Mouse (Mus musculus): ENCODE results near the gene Zfp583. TPM values are rescaled to one million over a fixed set of nuclear protein-coding genes. Genes with fewer than 3 reads are reported as not detected.

Zfp583 gene
- polyA plus RNA-seq, 1 experiment = 0.82 TPM

DNA sequence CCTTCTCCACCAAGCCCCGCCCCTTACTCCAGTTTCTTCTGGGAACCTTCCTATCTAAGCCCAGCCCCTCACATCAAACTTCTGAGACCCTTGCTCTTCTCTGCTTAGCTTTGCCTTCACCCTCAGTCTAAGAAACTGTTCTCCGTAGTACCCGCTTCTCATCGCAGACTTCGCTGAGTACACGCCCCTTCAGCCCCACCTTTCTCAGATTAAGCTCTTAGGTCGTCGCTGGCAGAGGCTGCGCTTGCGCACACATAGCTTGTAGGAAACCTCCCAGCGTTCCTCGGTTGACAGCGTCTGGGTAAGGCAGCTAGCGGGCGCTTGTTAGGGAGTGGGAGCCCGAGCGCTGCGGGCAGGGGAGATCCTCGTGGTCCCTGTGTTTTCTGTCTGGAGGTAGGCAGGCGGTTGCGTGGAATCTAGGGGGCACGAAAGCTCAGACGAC is 32.0 kb upstream of the Zfp583 start, which contains the start of gene Zfp78:
Gene Zfp78 (plus strand): TSS at position 234 of the 442 bp plus-strand sequence.
- H3K27me3 ChIP-seq (ENCODE audit: control insufficient read depth, insufficient read depth, low read length) = no peaks in the 10 kb centered on the region
- peak within 1 kb of the TSS; percentile 88 for H3K4me3 ChIP-seq (ENCODE audit: control insufficient read depth, insufficient read depth, low read length)
- H3K36me3 ChIP-seq (ENCODE audit: control insufficient read depth, insufficient read depth, low read length) = no peaks in the 10 kb centered on the region
- TF ChIP-seq POLR2A (IDR thresholded peaks at IDR 0.05; ENCODE audit: control insufficient read depth, extremely low read depth, insufficient read depth, low read length, poor library complexity) (peak; percentile 43; the same call in 1 of the 2 replicates), CTCF (IDR thresholded peaks at IDR 0.05; ENCODE audit: borderline replicate concordance, control insufficient read depth, extremely low read depth, insufficient read depth, low read length, poor library complexity) (0 out of 2 replicates have a peak, but pooled peaks have one; percentile 21)
- under 1% methylated on average over 23 of the region's 23 CpGs for WGBS
- peaks cover 3% of the 10 kb centered on the region for H3K4me1 ChIP-seq (replicated peaks; ENCODE audit: control insufficient read depth, insufficient read depth, low read length)
- peak within 1 kb of the TSS; percentile 75 for H3K27ac ChIP-seq (ENCODE audit: control insufficient read depth, insufficient read depth, low read length)
- DNase-seq = peak; percentile 77

DNA sequence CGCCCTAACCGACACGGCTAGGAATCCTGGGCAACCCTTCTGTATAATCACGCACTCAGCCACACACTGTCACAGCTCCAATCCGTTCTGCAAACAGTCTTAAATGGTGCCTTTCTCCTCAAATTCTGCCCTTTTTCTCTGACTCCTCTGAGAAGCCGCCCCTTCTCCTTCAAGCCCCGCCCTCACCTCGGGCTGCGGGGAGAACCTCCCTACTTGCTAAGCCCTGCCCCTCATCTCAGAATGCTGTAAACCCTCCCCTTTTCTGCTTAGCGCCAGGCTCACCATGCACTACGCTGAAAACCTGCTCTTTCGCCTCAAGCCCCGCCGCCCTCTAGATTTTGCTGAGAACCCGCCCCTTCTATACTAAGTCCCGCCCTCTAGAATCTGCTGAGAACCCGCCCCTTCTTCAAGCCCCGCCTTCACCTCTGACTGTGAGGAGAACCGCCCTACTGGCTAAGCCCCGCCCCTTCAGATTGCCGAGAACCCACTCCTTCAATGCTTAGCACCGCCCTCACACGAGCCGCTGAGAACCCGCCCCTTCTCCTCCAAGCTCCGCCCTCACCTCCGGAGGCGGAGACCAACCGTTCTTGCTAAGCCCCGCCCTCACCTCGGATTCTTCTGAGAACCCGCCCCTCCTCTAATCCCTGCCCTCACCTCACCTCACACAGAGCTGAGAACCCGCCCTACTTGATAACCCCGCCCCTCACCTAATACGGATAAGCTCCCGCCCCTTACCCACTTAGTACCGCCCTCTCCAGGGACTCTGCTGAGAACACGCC is 31.4 kb upstream of the Zfp583 start:
- under 1% methylated on average over 38 of the region's 38 CpGs for WGBS
- TF ChIP-seq POLR2A (IDR thresholded peaks at IDR 0.05; ENCODE audit: control insufficient read depth, extremely low read depth, insufficient read depth, low read length, poor library complexity) = peak; percentile 36; the same call in 1 of the 2 replicates
- TF ChIP-seq CTCF (IDR thresholded peaks at IDR 0.05; ENCODE audit: borderline replicate concordance, control insufficient read depth, extremely low read depth, insufficient read depth, low read length, poor library complexity) = no peak
- H3K36me3 ChIP-seq (ENCODE audit: control insufficient read depth, insufficient read depth, low read length) = no peaks in the 10 kb centered on the region
- H3K27ac ChIP-seq (ENCODE audit: control insufficient read depth, insufficient read depth, low read length) = peak overlapping the region; percentile 75; the same call in 1 of the 2 replicates
- peak overlapping the region; percentile 88 for H3K4me3 ChIP-seq (ENCODE audit: control insufficient read depth, insufficient read depth, low read length)
- H3K4me1 ChIP-seq (replicated peaks; ENCODE audit: control insufficient read depth, insufficient read depth, low read length) = peaks cover 3% of the 10 kb centered on the region
- no peaks in the 10 kb centered on the region for H3K27me3 ChIP-seq (ENCODE audit: control insufficient read depth, insufficient read depth, low read length)
- DNase-seq = peak; percentile 89

DNA sequence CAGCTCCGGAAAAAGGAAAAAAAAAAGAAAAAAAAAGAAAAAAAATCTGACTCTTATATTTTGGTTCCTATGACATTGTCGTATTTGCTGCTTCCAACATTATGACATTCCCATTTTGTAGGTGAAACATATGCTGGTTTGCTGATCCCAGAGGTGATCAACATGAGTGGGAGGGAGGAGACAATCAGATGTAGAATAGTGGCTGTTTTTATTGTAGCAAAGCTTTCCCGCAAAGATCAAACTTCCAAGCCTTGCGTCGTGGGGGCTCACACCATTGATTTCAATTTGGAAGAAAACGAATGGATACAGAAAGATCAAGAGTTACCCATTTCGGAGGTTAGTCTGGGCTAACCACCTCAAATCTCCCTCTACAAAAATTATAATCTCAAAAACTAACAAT is 30.7 kb upstream of the Zfp583 start:
- Histone ChIP-seq H3K27ac (ENCODE audit: control insufficient read depth, insufficient read depth, low read length) (0 out of 2 replicates have a peak overlapping the region, but pooled peaks have one; percentile 35), H3K36me3 (ENCODE audit: control insufficient read depth, insufficient read depth, low read length) (no peaks in the 10 kb centered on the region), H3K4me3 (ENCODE audit: control insufficient read depth, insufficient read depth, low read length) (peak overlapping the region; percentile 88), H3K4me1 (replicated peaks; ENCODE audit: control insufficient read depth, insufficient read depth, low read length) (peaks cover 3% of the 10 kb centered on the region), H3K27me3 (ENCODE audit: control insufficient read depth, insufficient read depth, low read length) (no peaks in the 10 kb centered on the region)
- DNase-seq = no peak
- 33% methylated on average over 7 of the region's 7 CpGs for WGBS
- TF ChIP-seq CTCF (IDR thresholded peaks at IDR 0.05; ENCODE audit: borderline replicate concordance, control insufficient read depth, extremely low read depth, insufficient read depth, low read length, poor library complexity) = no peak
- TF ChIP-seq POLR2A (IDR thresholded peaks at IDR 0.05; ENCODE audit: control insufficient read depth, extremely low read depth, insufficient read depth, low read length, poor library complexity) = no peak

DNA sequence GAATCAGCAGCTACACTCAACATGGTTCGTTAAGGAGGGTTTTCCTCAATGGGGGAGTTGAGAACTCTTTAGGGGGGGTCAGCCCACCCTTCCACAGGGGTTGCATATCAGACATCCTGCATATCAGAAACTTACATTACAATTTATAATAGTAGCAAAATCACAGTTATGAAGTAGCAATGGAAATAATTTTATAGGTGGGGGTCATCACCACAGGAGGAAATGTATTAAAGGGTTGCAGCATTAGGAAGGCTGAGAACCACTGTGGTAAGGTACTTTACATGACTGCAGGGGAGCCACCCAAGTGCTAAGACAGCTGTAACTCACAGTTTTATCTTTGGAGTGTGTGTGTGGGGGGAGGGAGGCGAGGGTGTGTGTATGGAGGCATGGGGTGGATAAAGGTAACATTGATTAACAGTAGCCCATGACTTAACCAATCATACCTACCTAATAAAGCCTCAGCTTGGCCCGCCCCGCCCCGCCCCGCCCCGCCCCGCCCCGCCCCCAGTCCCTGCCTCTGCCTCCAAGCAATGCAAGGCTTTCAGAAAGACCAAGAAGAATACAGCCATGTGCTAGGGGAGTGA is 29.5 kb upstream of the Zfp583 start:
- Histone ChIP-seq H3K27me3 (ENCODE audit: control insufficient read depth, insufficient read depth, low read length) (no peaks in the 10 kb centered on the region), H3K36me3 (ENCODE audit: control insufficient read depth, insufficient read depth, low read length) (no peaks in the 10 kb centered on the region), H3K27ac (ENCODE audit: control insufficient read depth, insufficient read depth, low read length) (no peak overlapping the region), H3K4me1 (replicated peaks; ENCODE audit: control insufficient read depth, insufficient read depth, low read length) (peaks cover 3% of the 10 kb centered on the region), H3K4me3 (ENCODE audit: control insufficient read depth, insufficient read depth, low read length) (no peak overlapping the region)
- no peak for TF ChIP-seq CTCF (IDR thresholded peaks at IDR 0.05; ENCODE audit: borderline replicate concordance, control insufficient read depth, extremely low read depth, insufficient read depth, low read length, poor library complexity)
- no peak for TF ChIP-seq POLR2A (IDR thresholded peaks at IDR 0.05; ENCODE audit: control insufficient read depth, extremely low read depth, insufficient read depth, low read length, poor library complexity)
- no peak for DNase-seq
- 50% methylated on average over 9 of the region's 9 CpGs for WGBS

DNA sequence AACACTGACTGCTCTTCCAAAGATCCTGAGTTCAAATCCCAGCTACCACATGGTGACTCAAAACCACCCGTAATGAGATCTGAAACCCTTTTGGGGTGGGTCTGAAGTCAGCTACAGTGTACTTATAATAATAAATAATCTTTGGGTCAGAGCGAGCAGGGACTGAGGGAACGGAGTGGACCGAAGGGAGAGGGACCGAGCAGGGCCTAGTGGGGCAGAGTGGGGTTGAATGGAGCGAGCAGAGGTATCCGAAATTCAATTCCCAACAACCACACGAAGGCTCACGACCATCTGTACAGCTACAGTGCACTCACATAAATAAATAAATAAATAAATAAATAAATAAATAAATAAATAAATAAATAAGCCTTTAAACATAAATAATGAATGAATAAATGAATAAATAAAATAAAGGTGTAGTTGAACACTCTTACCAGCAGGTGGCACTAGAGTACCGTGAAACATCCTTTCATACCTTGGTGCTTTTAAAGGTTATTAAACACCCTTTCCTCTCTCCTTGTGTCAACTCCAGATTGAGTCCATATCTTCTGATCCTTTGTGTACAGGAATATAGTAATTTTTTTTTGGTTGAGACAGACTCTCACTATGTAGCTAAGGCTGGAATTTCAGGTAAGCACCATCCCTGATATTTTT is 28.0 kb upstream of the Zfp583 start:
- no peak for TF ChIP-seq CTCF (IDR thresholded peaks at IDR 0.05; ENCODE audit: borderline replicate concordance, control insufficient read depth, extremely low read depth, insufficient read depth, low read length, poor library complexity)
- TF ChIP-seq POLR2A (IDR thresholded peaks at IDR 0.05; ENCODE audit: control insufficient read depth, extremely low read depth, insufficient read depth, low read length, poor library complexity) = no peak
- Histone ChIP-seq H3K36me3 (ENCODE audit: control insufficient read depth, insufficient read depth, low read length) (no peaks in the 10 kb centered on the region), H3K27ac (ENCODE audit: control insufficient read depth, insufficient read depth, low read length) (no peak overlapping the region), H3K4me3 (ENCODE audit: control insufficient read depth, insufficient read depth, low read length) (no peak overlapping the region), H3K27me3 (ENCODE audit: control insufficient read depth, insufficient read depth, low read length) (no peaks in the 10 kb centered on the region), H3K4me1 (replicated peaks; ENCODE audit: control insufficient read depth, insufficient read depth, low read length) (peaks cover 3% of the 10 kb centered on the region)
- DNase-seq = no peak
- WGBS = 57% methylated on average over 10 of the region's 10 CpGs

DNA sequence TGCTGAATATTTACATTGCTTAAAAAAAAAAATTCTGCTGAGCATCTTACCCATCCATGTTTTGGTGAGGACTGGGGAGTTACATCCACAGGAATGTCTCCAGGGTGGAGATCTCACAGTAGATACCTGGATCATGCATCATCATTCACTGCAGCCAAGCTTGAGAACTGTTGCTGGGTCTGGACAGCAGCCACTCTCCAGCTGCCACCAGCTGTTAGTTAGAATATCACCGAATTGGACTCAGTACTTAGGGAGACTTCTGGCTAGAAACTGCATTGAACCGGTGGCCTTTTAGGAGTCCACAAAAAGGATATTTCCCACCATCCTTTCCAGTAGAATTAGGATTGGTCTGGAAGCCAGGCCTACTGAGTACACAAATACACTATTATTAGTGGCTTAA is 27.0 kb upstream of the Zfp583 start:
- DNase-seq = no peak
- H3K4me1 ChIP-seq (replicated peaks; ENCODE audit: control insufficient read depth, insufficient read depth, low read length) = no peaks in the 10 kb centered on the region; the same call in 1 of the 2 replicates
- H3K36me3 ChIP-seq (ENCODE audit: control insufficient read depth, insufficient read depth, low read length) = no peaks in the 10 kb centered on the region
- H3K4me3 ChIP-seq (ENCODE audit: control insufficient read depth, insufficient read depth, low read length) = no peak overlapping the region
- no peaks in the 10 kb centered on the region for H3K27me3 ChIP-seq (ENCODE audit: control insufficient read depth, insufficient read depth, low read length)
- H3K27ac ChIP-seq (ENCODE audit: control insufficient read depth, insufficient read depth, low read length) = no peak overlapping the region
- 78% methylated on average over 2 of the region's 2 CpGs for WGBS
- TF ChIP-seq CTCF (IDR thresholded peaks at IDR 0.05; ENCODE audit: borderline replicate concordance, control insufficient read depth, extremely low read depth, insufficient read depth, low read length, poor library complexity) = no peak
- no peak for TF ChIP-seq POLR2A (IDR thresholded peaks at IDR 0.05; ENCODE audit: control insufficient read depth, extremely low read depth, insufficient read depth, low read length, poor library complexity)

Data from thymus, adult 2 months (tissue).